Mouse (Mus musculus) cortical plate, adult 2 months (tissue): ENCODE measurements at regions not wholly inside any gene's neighbourhood (a gene's known extent, or its start where the extent isn't known, plus 50 kb on each side); places are given as distances from the start of the nearest gene placed in this dataset.

Experiments
- CTCF ChIP-seq: fragments of 200-500 bp; IDR thresholded peaks from 2 replicates; pipeline ENCODE4 v1.5.1; 2011; ENCODE audit warnings: mild to moderate bottlenecking, control low read depth, low read length; ENCODE audit not compliant: insufficient read depth; ENCODE audit errors: extremely low read depth
- POLR2A ChIP-seq: fragments of 200-500 bp; IDR thresholded peaks from 2 replicates; pipeline ENCODE4 v1.6.1; 2011; ENCODE audit warnings: mild to moderate bottlenecking, low read length, control low read depth; ENCODE audit not compliant: insufficient read depth; ENCODE audit errors: extremely low read depth

- TF ChIP-seq POLR2A (no peak), CTCF (no peak)
These were observed 1044.5 kb upstream of the Lcorl start for GRCm38 (mm10) chr5:46901909-46902308.
